Mouse (Mus musculus): ENCODE measurements around the gene Adgrf3.
A peak's percentile ranks its signal among the peaks of the same experiment; 100 is the strongest.

The Adgrf3 gene

GRCm38 (mm10) chr5:30202221-30202620 lies 3.3 kb downstream of the Adgrf3 start:
- no peak for DNase-seq (ENCODE audit: low read depth, low spot score)

GRCm38 (mm10) chr5:30201521-30201920 lies 4.0 kb downstream of the Adgrf3 start:
- DNase-seq (ENCODE audit: low read depth, low spot score) = peak; percentile 32

- no peak for DNase-seq (ENCODE audit: low read depth, low spot score)
Measured at GRCm38 (mm10) chr5:30198257-30198656, 7.3 kb downstream of the Adgrf3 start.

- no peak for DNase-seq (ENCODE audit: low read depth, low spot score)
Measured at GRCm38 (mm10) chr5:30195340-30195739, 10.2 kb downstream of the Adgrf3 start.

GRCm38 (mm10) chr5:30192452-30192851 lies 13.1 kb downstream of the Adgrf3 start:
- DNase-seq (ENCODE audit: low read depth, low spot score) = no peak

GRCm38 (mm10) chr5:30187687-30188485 lies 17.6 kb downstream of the Adgrf3 start:
- no peak for DNase-seq (ENCODE audit: low read depth, low spot score)

- no peak for DNase-seq (ENCODE audit: low read depth, low spot score)
Measured at GRCm38 (mm10) chr5:30175811-30176210, 29.7 kb downstream of the Adgrf3 start.

GRCm38 (mm10) chr5:30172931-30173692 lies 32.4 kb downstream of the Adgrf3 start:
- DNase-seq (ENCODE audit: low read depth, low spot score) = no peak

GRCm38 (mm10) chr5:30172115-30172514 lies 33.4 kb downstream of the Adgrf3 start:
- DNase-seq (ENCODE audit: low read depth, low spot score) = no peak

GRCm38 (mm10) chr5:30170303-30170940 lies 35.1 kb downstream of the Adgrf3 start:
- no peak for DNase-seq (ENCODE audit: low read depth, low spot score)

GRCm38 (mm10) chr5:30165234-30165946 lies 40.1 kb downstream of the Adgrf3 start:
- DNase-seq (ENCODE audit: low read depth, low spot score) = no peak

- DNase-seq (ENCODE audit: low read depth, low spot score) = no peak
Measured at GRCm38 (mm10) chr5:30162339-30162738, 43.2 kb downstream of the Adgrf3 start.

GRCm38 (mm10) chr5:30161836-30162235 lies 43.7 kb downstream of the Adgrf3 start:
- no peak for DNase-seq (ENCODE audit: low read depth, low spot score)

- DNase-seq (ENCODE audit: low read depth, low spot score) = no peak
Measured at GRCm38 (mm10) chr5:30159601-30160000, 45.9 kb downstream of the Adgrf3 start.

GRCm38 (mm10) chr5:30155821-30156629 lies 49.5 kb downstream of the Adgrf3 start:
- no peak for DNase-seq (ENCODE audit: low read depth, low spot score)

- DNase-seq (ENCODE audit: low read depth, low spot score) = no peak
Measured at GRCm38 (mm10) chr5:30155395-30155792, 50.1 kb downstream of the Adgrf3 start.

GRCm38 (mm10) chr5:30154474-30155394 lies 50.8 kb downstream of the Adgrf3 start, which contains the start of the genes Hadha and Hadhb:
Hadha (minus strand) TSS chr5:30155162.
Hadhb (plus strand) TSS chr5:30155248.
- DNase-seq (ENCODE audit: low read depth, low spot score) = peak; percentile 76

GRCm38 (mm10) chr5:30154013-30154412 lies 51.5 kb downstream of the Adgrf3 start:
- no peak for DNase-seq (ENCODE audit: low read depth, low spot score)

GRCm38 (mm10) chr5:30153222-30153621 lies 52.3 kb downstream of the Adgrf3 start:
- DNase-seq (ENCODE audit: low read depth, low spot score) = no peak

GRCm38 (mm10) chr5:30152413-30152812 lies 53.1 kb downstream of the Adgrf3 start:
- no peak for DNase-seq (ENCODE audit: low read depth, low spot score)
